Mouse (Mus musculus) gastrocnemius, adult 2 months (tissue): ENCODE data around the gene Sync. TPM values are rescaled to one million over a fixed set of nuclear protein-coding genes. Genes with fewer than 3 reads are reported as not detected.

ENCODE experiments used
- DNase-seq: peaks from one replicate; pipeline ENCODE4 v3.0.0; 2022
- H3K27ac ChIP-seq: fragments of 200-600 bp; 2 replicates; pipeline ENCODE4 v1.8.1; 2022; ENCODE audit warnings: mild to moderate bottlenecking
- H3K4me3 ChIP-seq: fragments of 200-600 bp; 2 replicates; pipeline ENCODE4 v1.8.1; 2022; ENCODE audit warnings: mild to moderate bottlenecking, moderate library complexity
- CTCF ChIP-seq: fragments of 200-600 bp; IDR thresholded peaks from 2 replicates; pipeline ENCODE4 v1.8.1; 2022; ENCODE audit warnings: antibody characterized with exemption, mild to moderate bottlenecking, moderate library complexity
- intact Hi-C: fragments of 180-260 bp; cut with DNase I; formaldehyde crosslinking; loops from one replicate; pipeline ENCODE4 v1.15.1; 2025
- total RNA-seq, 2 experiments: library from RNA; stranded (reverse); gene quantifications; 2 replicates each; pipeline ENCODE4 v1.2.3; 2021

Sync gene
- total RNA-seq, 2 experiments from 2014 or later = 39.9 to 46.5 TPM

- TF ChIP-seq CTCF = no peak
- Histone ChIP-seq H3K4me3 (no peak overlapping the region), H3K27ac (no peak overlapping the region)
- DNase-seq = no peak
- intact Hi-C loops = no loop called here
These were observed 15.2 kb upstream of the Sync start for GRCm38 (mm10) chr4:129271991-129272755.

DNA sequence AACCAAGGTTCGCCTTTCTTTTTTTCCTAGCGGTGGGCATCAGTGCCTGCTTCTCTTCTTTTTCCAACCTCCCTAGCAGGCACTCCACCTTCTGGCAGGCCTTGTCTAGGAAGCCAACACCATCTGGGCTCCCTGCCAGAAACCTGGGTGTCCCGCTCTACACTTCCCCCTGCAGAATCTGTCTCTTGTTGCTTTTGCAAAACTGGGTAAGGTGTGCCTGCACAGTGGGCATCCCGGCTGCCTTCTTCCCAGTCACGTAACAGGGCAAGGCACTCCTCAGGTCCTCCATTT, 14.7 kb upstream of the Sync start:
- H3K27ac ChIP-seq = no peak overlapping the region
- peak; percentile 79 for DNase-seq
- intact Hi-C loops = no loop called here

DNA sequence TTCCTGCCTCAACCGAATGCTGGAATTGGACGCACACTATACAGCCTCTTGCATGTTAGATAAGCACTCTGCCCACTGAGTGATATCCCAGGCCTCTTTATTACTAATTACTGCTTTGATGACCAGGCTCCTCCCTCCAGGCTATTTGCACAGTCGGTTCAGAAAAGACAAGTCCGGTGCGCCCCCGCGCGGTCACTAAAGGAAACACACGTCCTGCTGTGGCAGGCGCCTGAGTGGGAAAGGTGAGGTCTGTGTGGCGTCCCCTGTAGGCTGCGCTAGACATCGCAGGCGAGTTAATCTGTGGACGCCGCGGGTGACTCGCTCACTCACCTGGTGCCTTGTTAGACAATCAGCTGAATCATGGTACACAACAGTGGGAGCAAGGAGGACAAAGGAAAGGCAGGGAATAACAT, 11.0 kb upstream of the Sync start:
- no peak; the same call in 1 of the 2 replicates for TF ChIP-seq CTCF
- H3K27ac ChIP-seq = no peak overlapping the region
- no peak overlapping the region for H3K4me3 ChIP-seq
- peak; percentile 96 for DNase-seq
- intact Hi-C loops = loop anchor here (1.0 to 2.0 kb wide), 2 partner anchors 67 to 142 kb away; no protein-coding TSS in a partner anchor

More for the DNA sequence above, 14.7 kb upstream of the Sync start:
- TF ChIP-seq CTCF = peak; percentile 29; the same call in 1 of the 2 replicates
- no peak overlapping the region for H3K4me3 ChIP-seq

GRCm38 (mm10) chr4:129282786-129283185, 4.6 kb upstream of the Sync start:
- Histone ChIP-seq H3K27ac (no peak overlapping the region), H3K4me3 (no peak overlapping the region)
- intact Hi-C loops = no loop called here
- no peak for TF ChIP-seq CTCF
- no peak for DNase-seq

DNA sequence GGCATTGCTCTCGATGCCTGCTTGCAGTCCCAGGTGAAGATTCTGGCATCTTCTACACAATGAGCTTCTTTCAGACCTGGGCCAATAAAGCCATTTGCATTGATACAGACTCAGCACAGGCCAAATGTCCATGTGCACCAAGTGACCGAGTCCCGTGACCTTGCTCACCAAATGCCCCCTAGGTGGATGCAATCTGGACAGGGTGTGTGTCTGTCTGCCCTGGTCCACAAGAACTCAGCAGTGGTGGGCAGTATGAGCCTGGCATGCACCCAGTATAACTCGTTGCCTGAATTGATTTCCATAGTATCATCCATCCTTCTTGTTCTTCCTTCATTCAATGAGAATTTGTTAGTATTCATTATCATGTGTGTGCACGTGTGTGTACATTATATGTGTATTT, 4.2 kb upstream of the Sync start:
- no peak for TF ChIP-seq CTCF
- intact Hi-C loops = no loop called here
- no peak for DNase-seq
- Histone ChIP-seq H3K27ac (no peak overlapping the region), H3K4me3 (no peak overlapping the region)

DNA sequence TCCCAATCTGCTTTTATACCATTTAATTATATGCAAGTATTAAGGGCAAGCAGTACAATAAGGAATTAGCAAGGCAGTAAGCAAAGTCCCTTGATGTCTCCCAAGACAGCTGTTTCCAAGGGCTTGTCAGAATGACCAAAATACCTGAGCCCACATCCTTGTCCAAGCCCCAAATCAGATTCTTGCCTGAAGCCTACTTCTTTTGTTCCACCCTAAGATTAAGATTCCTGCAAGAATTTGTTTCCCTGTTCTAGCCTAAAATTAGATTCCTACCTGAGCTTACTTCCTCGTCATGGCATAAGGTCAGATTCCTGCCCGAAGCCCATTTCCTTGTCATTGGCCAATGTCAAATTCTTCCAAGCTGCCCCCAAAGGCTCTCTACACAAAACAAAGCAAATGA, 2.7 kb upstream of the Sync start:
- no peak overlapping the region for H3K27ac ChIP-seq
- no peak for DNase-seq
- no peak for TF ChIP-seq CTCF
- no peak overlapping the region for H3K4me3 ChIP-seq
- intact Hi-C loops = no loop called here

DNA sequence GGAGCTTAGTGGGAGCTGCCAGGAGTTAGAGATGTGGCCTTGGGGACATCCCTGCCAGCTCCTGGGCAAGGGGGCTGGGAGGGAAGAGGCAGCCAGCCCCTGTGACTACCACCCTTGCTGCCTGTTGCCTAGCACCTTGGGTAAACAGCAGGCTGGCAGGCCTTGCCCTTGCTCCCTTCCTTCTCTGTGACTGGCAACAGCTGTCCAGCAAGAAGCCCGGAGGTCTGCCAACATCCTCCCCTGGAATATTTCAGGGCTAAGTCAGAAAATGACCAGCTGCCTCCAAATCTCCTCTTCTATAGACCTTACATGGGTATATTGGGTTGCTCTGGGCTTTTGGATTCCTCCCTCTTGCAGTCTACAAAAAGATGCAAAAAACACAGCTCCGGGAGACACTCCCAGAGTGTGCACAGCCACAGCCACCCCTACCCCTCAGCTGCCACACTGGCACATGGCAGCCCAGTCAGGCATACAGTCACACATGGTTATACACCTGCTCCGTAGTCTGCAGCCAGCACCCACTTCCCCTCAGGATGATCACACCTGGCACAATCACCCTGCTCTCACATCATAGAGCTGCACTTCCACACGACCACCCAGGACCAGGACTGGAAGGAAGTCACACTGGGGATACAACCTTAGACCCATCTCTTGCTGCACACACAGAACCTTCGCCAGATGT, 1.3 kb upstream of the Sync start:
- intact Hi-C loops = no loop called here
- Histone ChIP-seq H3K4me3 (peak overlapping the region; percentile 78), H3K27ac (peak overlapping the region; percentile 98)
- peak; percentile 61 for DNase-seq
- no peak for TF ChIP-seq CTCF

- peak; percentile 67 for DNase-seq
- peak overlapping the region; percentile 98 for H3K27ac ChIP-seq
- intact Hi-C loops = no loop called here
- TF ChIP-seq CTCF = no peak
- peak overlapping the region; percentile 78 for H3K4me3 ChIP-seq
These were observed 540 bp upstream of the Sync start for GRCm38 (mm10) chr4:129286683-129287471.

DNA sequence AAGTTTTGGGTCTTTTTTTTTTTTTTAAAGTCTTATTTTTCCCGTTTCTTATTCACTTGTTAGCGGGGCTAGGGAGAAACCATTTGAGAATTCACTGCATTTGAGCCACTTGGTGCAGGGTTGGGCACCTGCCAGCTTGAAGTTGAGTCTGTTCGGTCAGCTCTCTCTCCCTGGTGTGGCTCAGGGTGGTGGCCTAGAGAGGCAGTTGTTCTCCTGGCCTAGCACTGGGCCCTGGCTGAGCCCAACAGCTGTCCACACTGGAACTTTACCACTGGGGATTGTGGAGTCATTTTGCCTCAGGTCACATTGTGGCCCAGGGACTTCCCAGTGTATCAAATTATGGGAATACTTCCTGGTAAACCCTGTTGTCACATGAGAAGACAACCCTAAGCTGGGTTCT, 650 bp downstream of the Sync start:
- peak overlapping the region; percentile 78 for H3K4me3 ChIP-seq
- intact Hi-C loops = no loop called here
- DNase-seq = peak; percentile 78
- peak overlapping the region; percentile 98 for H3K27ac ChIP-seq
- TF ChIP-seq CTCF = no peak

GRCm38 (mm10) chr4:129289671-129290070, 2.3 kb downstream of the Sync start:
- Histone ChIP-seq H3K27ac (peak overlapping the region; percentile 5; the same call in 1 of the 2 replicates), H3K4me3 (no peak overlapping the region)
- intact Hi-C loops = no loop called here
- no peak for TF ChIP-seq CTCF
- DNase-seq = no peak

GRCm38 (mm10) chr4:129292831-129293230, 5.4 kb downstream of the Sync start:
- H3K27ac ChIP-seq = no peak overlapping the region
- no peak for DNase-seq
- no peak overlapping the region for H3K4me3 ChIP-seq
- no peak for TF ChIP-seq CTCF
- intact Hi-C loops = no loop called here

- no peak overlapping the region for H3K4me3 ChIP-seq
- TF ChIP-seq CTCF = no peak
- DNase-seq = no peak
- intact Hi-C loops = no loop called here
- peak overlapping the region; percentile 43; the same call in 1 of the 2 replicates for H3K27ac ChIP-seq
These were observed 6.3 kb downstream of the Sync start for GRCm38 (mm10) chr4:129293702-129294101.

DNA sequence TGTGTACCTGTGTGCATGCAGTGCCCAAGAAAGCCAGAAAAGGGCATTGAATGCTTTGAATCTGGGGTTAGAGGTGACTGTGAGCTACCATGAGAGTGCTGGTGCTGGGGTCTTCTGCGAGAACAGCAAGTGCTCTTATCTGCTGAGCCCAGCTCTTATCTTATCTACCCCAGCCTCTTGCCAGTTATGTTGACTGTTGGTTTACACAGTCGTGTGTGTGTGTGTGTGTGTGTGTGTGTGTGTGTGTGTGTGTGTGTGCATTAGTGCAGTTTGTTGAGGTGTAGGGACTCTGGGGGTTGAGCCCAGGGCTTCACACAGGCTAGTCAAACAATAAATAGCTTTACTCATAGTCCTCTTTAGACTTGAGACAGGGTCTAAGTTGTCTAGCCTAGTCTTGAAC, 7.8 kb downstream of the Sync start:
- intact Hi-C loops = no loop called here

More for the DNA sequence above, 7.8 kb downstream of the Sync start:
- TF ChIP-seq CTCF = no peak
- no peak for DNase-seq
- Histone ChIP-seq H3K27ac (peak overlapping the region; percentile 81), H3K4me3 (peak overlapping the region; percentile 30; the same call in 1 of the 2 replicates)
